Mouse (Mus musculus): Measurements from ENCODE around the gene Nfix. TPM values are rescaled to one million over a fixed set of nuclear protein-coding genes. Genes with fewer than 3 reads are reported as not detected.

The Nfix gene
- polyA plus RNA-seq, 1 experiment from 2014 or later: 0.49 TPM

- Histone ChIP-seq H3K4me3 (no peak overlapping the region), H3K4me1 (peaks cover 65% of the 10 kb centered on the region), H3K27ac (replicated peaks) (no peak overlapping the region), H3K9me3 (replicated peaks) (no peaks in the 10 kb centered on the region), H3K36me3 (no peaks in the 10 kb centered on the region), H3K27me3 (ENCODE audit: low read depth, poor library complexity, severe bottlenecking) (peaks cover 100% of the 10 kb centered on the region)
- DNase-seq (ENCODE audit: low spot score): no peak
- WGBS: 11% methylated on average over 13 of the region's 13 CpGs
These were observed 59.0 kb downstream of the Nfix start for GRCm38 (mm10) chr8:84740895-84741843.

GRCm38 (mm10) chr8:84739401-84739742, 60.8 kb downstream of the Nfix start:
- Histone ChIP-seq H3K4me3 (no peak overlapping the region), H3K27ac (replicated peaks) (no peak overlapping the region), H3K4me1 (peaks cover 54% of the 10 kb centered on the region), H3K9me3 (replicated peaks) (no peaks in the 10 kb centered on the region), H3K36me3 (no peaks in the 10 kb centered on the region), H3K27me3 (ENCODE audit: low read depth, poor library complexity, severe bottlenecking) (peaks cover 100% of the 10 kb centered on the region)
- WGBS: 0% methylated on average over 1 of the region's 1 CpGs
- DNase-seq (ENCODE audit: low spot score): no peak

GRCm38 (mm10) chr8:84738715-84739400, 61.3 kb downstream of the Nfix start:
- Histone ChIP-seq H3K4me3 (no peak overlapping the region), H3K36me3 (no peaks in the 10 kb centered on the region), H3K9me3 (replicated peaks) (no peaks in the 10 kb centered on the region), H3K4me1 (peaks cover 49% of the 10 kb centered on the region), H3K27me3 (ENCODE audit: low read depth, poor library complexity, severe bottlenecking) (peaks cover 100% of the 10 kb centered on the region), H3K27ac (replicated peaks) (0 out of 2 replicates have a peak overlapping the region, but pooled peaks have one; percentile 46)
- 23% methylated on average over 10 of the region's 10 CpGs for WGBS
- DNase-seq (ENCODE audit: low spot score): no peak

GRCm38 (mm10) chr8:84738266-84738665, 61.9 kb downstream of the Nfix start:
- peaks cover 100% of the 10 kb centered on the region for H3K27me3 ChIP-seq (ENCODE audit: low read depth, poor library complexity, severe bottlenecking)
- no peaks in the 10 kb centered on the region for H3K36me3 ChIP-seq
- H3K9me3 ChIP-seq (replicated peaks): no peaks in the 10 kb centered on the region
- H3K27ac ChIP-seq (replicated peaks): peak overlapping the region; percentile 46; the same call in 1 of the 2 replicates
- DNase-seq (ENCODE audit: low spot score): no peak
- H3K4me3 ChIP-seq: peak overlapping the region; percentile 33
- H3K4me1 ChIP-seq: peaks cover 44% of the 10 kb centered on the region
- under 1% methylated on average over 10 of the region's 10 CpGs for WGBS

GRCm38 (mm10) chr8:84737608-84738007, 62.5 kb downstream of the Nfix start:
- Histone ChIP-seq H3K9me3 (replicated peaks) (no peaks in the 10 kb centered on the region), H3K4me1 (peaks cover 44% of the 10 kb centered on the region), H3K27me3 (ENCODE audit: low read depth, poor library complexity, severe bottlenecking) (peaks cover 100% of the 10 kb centered on the region), H3K36me3 (no peaks in the 10 kb centered on the region), H3K27ac (replicated peaks) (peak overlapping the region; percentile 52; the same call in 1 of the 2 replicates), H3K4me3 (peak overlapping the region; percentile 33)
- WGBS: under 1% methylated on average over 16 of the region's 16 CpGs
- DNase-seq (ENCODE audit: low spot score): peak; percentile 81

GRCm38 (mm10) chr8:84736521-84736920, 63.6 kb downstream of the Nfix start:
- H3K4me1 ChIP-seq: peaks cover 44% of the 10 kb centered on the region
- no peaks in the 10 kb centered on the region for H3K36me3 ChIP-seq
- no peak for DNase-seq (ENCODE audit: low spot score)
- H3K27me3 ChIP-seq (ENCODE audit: low read depth, poor library complexity, severe bottlenecking): peaks cover 100% of the 10 kb centered on the region
- WGBS: 72% methylated on average over 4 of the region's 4 CpGs
- H3K9me3 ChIP-seq (replicated peaks): no peaks in the 10 kb centered on the region
- H3K27ac ChIP-seq (replicated peaks): no peak overlapping the region; the same call in 1 of the 2 replicates
- H3K4me3 ChIP-seq: no peak overlapping the region

GRCm38 (mm10) chr8:84735597-84735996, 64.5 kb downstream of the Nfix start:
- H3K27ac ChIP-seq (replicated peaks): no peak overlapping the region
- H3K36me3 ChIP-seq: no peaks in the 10 kb centered on the region
- 54% methylated on average over 2 of the region's 2 CpGs for WGBS
- H3K9me3 ChIP-seq (replicated peaks): no peaks in the 10 kb centered on the region
- no peak overlapping the region for H3K4me3 ChIP-seq
- H3K4me1 ChIP-seq: peaks cover 50% of the 10 kb centered on the region
- DNase-seq (ENCODE audit: low spot score): no peak
- peaks cover 100% of the 10 kb centered on the region for H3K27me3 ChIP-seq (ENCODE audit: low read depth, poor library complexity, severe bottlenecking)

- 95% methylated on average over 2 of the region's 2 CpGs for WGBS
- Histone ChIP-seq H3K9me3 (replicated peaks) (no peaks in the 10 kb centered on the region), H3K36me3 (no peaks in the 10 kb centered on the region), H3K27ac (replicated peaks) (no peak overlapping the region), H3K27me3 (ENCODE audit: low read depth, poor library complexity, severe bottlenecking) (peaks cover 100% of the 10 kb centered on the region), H3K4me3 (no peak overlapping the region), H3K4me1 (peaks cover 59% of the 10 kb centered on the region)
- no peak for DNase-seq (ENCODE audit: low spot score)
These were observed 65.5 kb downstream of the Nfix start for GRCm38 (mm10) chr8:84734680-84735079.

GRCm38 (mm10) chr8:84733959-84734358, 66.2 kb downstream of the Nfix start:
- H3K27me3 ChIP-seq (ENCODE audit: low read depth, poor library complexity, severe bottlenecking): peaks cover 100% of the 10 kb centered on the region
- no peak overlapping the region for H3K27ac ChIP-seq (replicated peaks)
- H3K36me3 ChIP-seq: no peaks in the 10 kb centered on the region
- 86% methylated on average over 6 of the region's 6 CpGs for WGBS
- H3K9me3 ChIP-seq (replicated peaks): no peaks in the 10 kb centered on the region
- peaks cover 59% of the 10 kb centered on the region for H3K4me1 ChIP-seq
- H3K4me3 ChIP-seq: no peak overlapping the region
- DNase-seq (ENCODE audit: low spot score): no peak

GRCm38 (mm10) chr8:84732996-84733395, 67.1 kb downstream of the Nfix start:
- Histone ChIP-seq H3K27ac (replicated peaks) (no peak overlapping the region; the same call in 1 of the 2 replicates), H3K4me3 (no peak overlapping the region), H3K27me3 (ENCODE audit: low read depth, poor library complexity, severe bottlenecking) (peaks cover 100% of the 10 kb centered on the region), H3K9me3 (replicated peaks) (no peaks in the 10 kb centered on the region), H3K36me3 (no peaks in the 10 kb centered on the region), H3K4me1 (peaks cover 58% of the 10 kb centered on the region)
- 58% methylated on average over 6 of the region's 6 CpGs for WGBS
- DNase-seq (ENCODE audit: low spot score): no peak

GRCm38 (mm10) chr8:84732545-84732944, 67.6 kb downstream of the Nfix start:
- WGBS: 79% methylated on average over 5 of the region's 5 CpGs
- Histone ChIP-seq H3K27ac (replicated peaks) (no peak overlapping the region; the same call in 1 of the 2 replicates), H3K4me1 (peaks cover 54% of the 10 kb centered on the region), H3K9me3 (replicated peaks) (no peaks in the 10 kb centered on the region), H3K4me3 (no peak overlapping the region), H3K27me3 (ENCODE audit: low read depth, poor library complexity, severe bottlenecking) (peaks cover 100% of the 10 kb centered on the region), H3K36me3 (no peaks in the 10 kb centered on the region)
- DNase-seq (ENCODE audit: low spot score): no peak

GRCm38 (mm10) chr8:84731371-84732177, 68.6 kb downstream of the Nfix start:
- Histone ChIP-seq H3K27ac (replicated peaks) (peak overlapping the region; percentile 82), H3K4me1 (peaks cover 53% of the 10 kb centered on the region), H3K36me3 (no peaks in the 10 kb centered on the region), H3K4me3 (no peak overlapping the region), H3K27me3 (ENCODE audit: low read depth, poor library complexity, severe bottlenecking) (peaks cover 100% of the 10 kb centered on the region), H3K9me3 (replicated peaks) (no peaks in the 10 kb centered on the region)
- 71% methylated on average over 11 of the region's 11 CpGs for WGBS
- no peak for DNase-seq (ENCODE audit: low spot score)

All from midbrain, embryonic 10.5 days (tissue).